Mouse (Mus musculus): Measurements from ENCODE around the gene Rfc4.
A peak's percentile ranks its signal among the peaks of the same experiment; 100 is the strongest.

DNA sequence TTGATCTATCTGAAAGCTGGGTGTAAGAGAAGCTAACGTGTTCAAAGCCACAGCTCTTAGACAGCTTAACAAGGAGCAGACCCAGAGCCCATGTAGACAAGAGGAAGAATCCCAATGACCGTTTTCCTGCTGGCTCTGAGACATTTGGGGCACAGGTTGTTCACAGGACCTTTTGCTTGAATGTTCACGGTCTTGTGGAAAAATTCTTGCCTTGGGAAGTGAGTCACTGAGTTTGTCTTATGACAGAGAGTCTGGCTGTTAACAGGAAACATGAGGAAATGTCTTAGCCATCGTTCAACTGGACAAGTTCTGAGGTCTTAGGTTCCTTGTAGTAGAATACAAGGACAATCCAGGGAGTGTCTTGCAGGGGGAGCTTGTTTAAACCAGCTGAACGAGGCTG lies 39.5 kb upstream of the Rfc4 start:
- no peak for TF ChIP-seq CTCF (IDR thresholded peaks at IDR 0.05; ENCODE audit: low read depth)
- TF ChIP-seq EP300 (IDR thresholded peaks at IDR 0.05; ENCODE audit: low read depth), result peak; percentile 66; the same call in 1 of the 2 replicates

All from liver, postnatal 0 days (tissue).